Mouse (Mus musculus) right cerebral cortex, postnatal 4 days (tissue): ENCODE data around the gene Cenpx.
A peak's percentile ranks its signal among the peaks of the same experiment; 100 is the strongest.
"Not testable (repeated sequence)": the region's sequence is repeated elsewhere in the genome, so short reads cannot be mapped to it uniquely, and the experiment has no call there.

ENCODE experiments used
- DNase-seq: peaks from one replicate; pipeline ENCODE4 v3.0.0-alpha.2; 2022

The Cenpx gene

GRCm38 (mm10) chr11:120713580-120714518, at the start of gene Cenpx, which contains the start of gene Lrrc45:
Cenpx (minus strand) TSS chr11:120713738.
Lrrc45 (plus strand) TSS chr11:120713925.
- DNase-seq: peak; percentile 89

GRCm38 (mm10) chr11:120762672-120763041, 49.1 kb upstream of the Cenpx start, which contains the start of gene Hmga1b:
Hmga1b (plus strand) TSS chr11:120762794.
- DNase-seq: not testable (repeated sequence)

- DNase-seq: no peak
Measured at GRCm38 (mm10) chr11:120761811-120762671, 48.5 kb upstream of the Cenpx start.

GRCm38 (mm10) chr11:120760236-120760635, 46.7 kb upstream of the Cenpx start:
- DNase-seq: no peak

- DNase-seq: no peak
Measured at GRCm38 (mm10) chr11:120751606-120752005, 38.1 kb upstream of the Cenpx start.

- no peak for DNase-seq
Measured at GRCm38 (mm10) chr11:120749430-120749829, 35.9 kb upstream of the Cenpx start.

- no peak for DNase-seq
Measured at GRCm38 (mm10) chr11:120747974-120748373, 34.4 kb upstream of the Cenpx start.

- no peak for DNase-seq
Measured at GRCm38 (mm10) chr11:120744121-120744701, 30.7 kb upstream of the Cenpx start.

- no peak for DNase-seq
Measured at GRCm38 (mm10) chr11:120740981-120741380, 27.4 kb upstream of the Cenpx start.

GRCm38 (mm10) chr11:120736424-120736823, 22.9 kb upstream of the Cenpx start:
- no peak for DNase-seq

- no peak for DNase-seq
Measured at GRCm38 (mm10) chr11:120733521-120733920, 20.0 kb upstream of the Cenpx start.

GRCm38 (mm10) chr11:120731858-120732680, 18.5 kb upstream of the Cenpx start, which contains the start of gene Cbr2:
Cbr2 (minus strand) TSS chr11:120732114.
- no peak for DNase-seq

- no peak for DNase-seq
Measured at GRCm38 (mm10) chr11:120731395-120731794, 17.9 kb upstream of the Cenpx start.

- DNase-seq: no peak
Measured at GRCm38 (mm10) chr11:120730331-120730870, 16.9 kb upstream of the Cenpx start.

- DNase-seq: not testable (repeated sequence)
Measured at GRCm38 (mm10) chr11:120729432-120730050, 16.0 kb upstream of the Cenpx start.

GRCm38 (mm10) chr11:120728530-120729240, 15.1 kb upstream of the Cenpx start:
- no peak for DNase-seq

GRCm38 (mm10) chr11:120727564-120727963, 14.0 kb upstream of the Cenpx start:
- no peak for DNase-seq

- peak; percentile 44 for DNase-seq
Measured at GRCm38 (mm10) chr11:120727169-120727527, 13.6 kb upstream of the Cenpx start, which contains the start of gene Dcxr. Dcxr (minus strand) TSS chr11:120727281.

- DNase-seq: no peak
Measured at GRCm38 (mm10) chr11:120726243-120727168, 13.0 kb upstream of the Cenpx start.
